Mouse (Mus musculus) myocyte (in vitro differentiated cells): ENCODE measurements at regions not wholly inside any gene's neighbourhood (a gene's known extent, or its start where the extent isn't known, plus 50 kb on each side); places are given as distances from the start of the nearest gene placed in this dataset.

Experiments
- MAX ChIP-seq: IDR thresholded peaks from one replicate; pipeline ENCODE4 v1.6.1; 2011; ENCODE audit warnings: low read depth, mild to moderate bottlenecking, control low read depth
- POLR2A ChIP-seq: IDR thresholded peaks from one replicate; pipeline ENCODE4 v1.6.1; 2011; ENCODE audit warnings: low read depth, mild to moderate bottlenecking, control low read depth, moderate library complexity; ENCODE audit not compliant: insufficient read length
- TCF12 ChIP-seq: IDR thresholded peaks from one replicate; pipeline ENCODE4 v1.6.1; 2011; ENCODE audit warnings: mild to moderate bottlenecking, control low read depth; ENCODE audit not compliant: poor library complexity, insufficient read depth, severe bottlenecking
- USF1 ChIP-seq: IDR thresholded peaks from one replicate; pipeline ENCODE4 v1.6.1; 2011; ENCODE audit warnings: low read depth, mild to moderate bottlenecking, control low read depth, moderate library complexity

GRCm38 (mm10) chr7:67895166-67895565, 57.5 kb upstream of the Igf1r start:
- no peak for TF ChIP-seq MAX
- no peak for TF ChIP-seq POLR2A
- no peak for TF ChIP-seq USF1
- TF ChIP-seq TCF12: no peak
